Mouse (Mus musculus) urinary bladder, postnatal 14 days (tissue): ENCODE results near the gene Tmem217.

Source experiments
- DNase-seq: peaks from one replicate; pipeline ENCODE4 v3.0.0; 2021; ENCODE audit warnings: low spot score

The Tmem217 gene

GRCm38 (mm10) chr17:29552162-29552732 lies at the start of gene Tmem217:
Gene Tmem217 (minus strand): TSS chr17:29552385.
- no peak for DNase-seq

GRCm38 (mm10) chr17:29601391-29601790 lies 49.2 kb upstream of the Tmem217 start:
- DNase-seq: no peak

DNA sequence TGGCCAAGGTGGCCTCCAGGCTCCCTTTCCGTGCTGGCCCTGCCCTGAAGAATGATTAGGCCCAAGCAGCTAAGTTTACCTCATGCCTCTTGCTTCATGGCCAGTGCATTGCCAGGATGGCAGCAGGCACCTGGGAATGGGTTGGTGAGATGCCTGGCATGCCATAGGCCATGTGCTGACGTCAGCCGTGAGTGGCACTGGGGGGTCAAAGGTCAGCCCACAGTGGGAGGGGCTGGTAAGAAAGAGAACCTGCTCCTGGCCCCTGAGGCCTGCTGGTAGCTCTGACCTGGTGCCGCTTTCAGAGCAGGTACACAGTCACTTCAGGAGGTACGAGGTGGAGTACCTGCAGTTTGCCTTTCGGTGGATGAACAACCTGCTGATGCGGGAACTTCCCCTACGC lies 47.4 kb upstream of the Tmem217 start:
- no peak for DNase-seq

DNA sequence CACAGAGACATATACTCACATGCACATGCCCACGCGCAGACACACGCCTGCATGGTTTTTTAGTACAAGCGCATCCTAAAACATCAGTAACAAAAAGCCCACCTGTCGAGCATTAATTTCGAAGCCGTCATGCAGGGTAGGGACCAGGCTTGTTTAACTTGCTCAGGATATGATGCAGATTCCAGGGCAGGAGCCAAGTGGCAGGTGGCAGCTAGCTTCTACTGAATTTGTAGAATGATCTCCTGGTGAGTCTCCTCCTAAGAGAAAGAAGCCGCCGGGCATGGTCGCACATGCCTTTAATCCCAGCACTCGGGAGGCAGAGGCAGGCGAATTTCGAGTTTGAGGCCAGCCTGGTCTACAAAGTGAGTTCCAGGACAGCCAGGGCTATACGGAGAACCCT lies 46.9 kb upstream of the Tmem217 start:
- DNase-seq: no peak

DNA sequence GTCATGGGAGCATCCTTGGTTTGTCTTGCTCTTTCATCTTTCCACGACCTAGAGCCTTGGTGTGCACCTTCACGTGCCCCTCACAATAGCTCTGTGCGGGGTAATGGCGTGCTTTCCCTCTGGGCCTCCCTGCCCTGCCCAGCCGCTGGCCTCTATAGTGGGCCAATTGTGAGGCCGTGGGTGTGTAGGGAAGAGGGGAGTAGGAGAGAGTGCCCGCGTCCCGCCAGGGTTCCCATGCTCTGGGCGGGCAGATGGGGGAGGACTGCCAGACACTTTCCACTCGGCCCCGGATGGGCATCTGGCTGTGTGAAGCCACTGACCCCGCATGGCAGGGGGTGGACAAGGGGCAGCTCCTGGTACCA lies 44.6 kb upstream of the Tmem217 start:
- no peak for DNase-seq

DNA sequence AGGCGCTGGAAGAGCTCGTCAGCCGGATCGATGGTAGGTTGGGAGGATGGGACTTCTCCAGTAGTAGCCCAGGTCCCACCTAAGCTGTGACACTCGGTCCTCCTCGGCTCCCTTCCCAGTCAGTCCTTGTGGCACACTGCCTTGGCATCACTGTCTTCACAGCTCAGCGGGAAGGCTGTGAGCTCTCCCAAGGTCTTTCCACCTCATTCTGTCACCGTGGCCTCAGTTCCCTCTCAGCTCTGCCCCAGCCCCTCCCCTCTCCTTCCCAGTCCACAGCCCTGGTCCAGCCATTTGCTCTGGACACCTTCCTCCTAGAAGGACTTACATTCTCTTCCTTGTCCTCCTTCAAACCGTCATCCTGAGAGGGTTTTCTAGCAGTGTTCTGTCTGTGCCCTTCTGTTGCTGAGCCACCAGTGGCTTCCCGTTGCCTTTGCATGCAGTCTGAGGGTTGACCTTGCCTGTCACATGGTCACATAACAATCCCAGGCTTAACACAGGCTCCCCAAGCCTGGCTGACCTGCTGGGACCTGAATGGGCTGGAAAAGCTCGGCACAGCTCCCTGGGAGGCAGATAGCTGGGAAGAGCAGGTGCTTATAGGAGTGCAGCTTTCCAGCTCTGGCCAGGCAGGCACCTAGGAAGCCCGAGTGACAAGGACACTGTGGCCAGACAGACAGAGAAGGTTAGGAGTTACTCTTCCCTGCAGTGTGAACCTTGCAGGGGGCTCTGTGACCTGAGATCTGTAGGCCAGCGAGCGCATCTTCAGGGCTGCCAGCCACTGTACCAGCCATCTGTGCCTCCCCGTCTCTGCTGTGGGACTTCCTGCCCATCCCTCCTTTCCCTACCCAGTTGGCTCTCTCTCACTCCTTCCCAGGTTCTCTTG lies 43.9 kb upstream of the Tmem217 start:
- no peak for DNase-seq

GRCm38 (mm10) chr17:29589221-29589898 lies 37.2 kb upstream of the Tmem217 start:
- DNase-seq: no peak

DNA sequence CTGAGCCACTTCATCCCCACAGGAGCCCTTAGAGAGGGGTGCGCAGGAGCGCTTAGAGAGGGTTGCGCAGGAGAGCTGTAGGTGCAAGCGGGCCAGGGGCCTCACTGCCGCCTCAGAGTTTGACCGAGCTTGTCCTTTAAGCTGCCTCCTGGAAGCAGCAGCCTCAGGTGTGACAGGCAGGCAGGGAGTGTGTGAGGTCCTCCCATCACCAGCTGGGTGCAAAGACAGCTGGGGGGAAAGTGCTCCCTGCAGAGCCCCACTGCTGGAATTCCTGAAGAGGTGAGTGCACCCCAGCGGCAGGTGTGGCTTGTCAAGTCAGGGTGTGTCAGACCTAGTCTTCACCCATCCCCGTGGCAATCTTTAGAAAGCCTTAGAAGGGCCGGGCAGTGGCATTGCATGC lies 34.7 kb upstream of the Tmem217 start:
- DNase-seq: no peak

GRCm38 (mm10) chr17:29585446-29585845 lies 33.3 kb upstream of the Tmem217 start:
- DNase-seq: no peak

GRCm38 (mm10) chr17:29584737-29585136 lies 32.6 kb upstream of the Tmem217 start:
- no peak for DNase-seq

DNA sequence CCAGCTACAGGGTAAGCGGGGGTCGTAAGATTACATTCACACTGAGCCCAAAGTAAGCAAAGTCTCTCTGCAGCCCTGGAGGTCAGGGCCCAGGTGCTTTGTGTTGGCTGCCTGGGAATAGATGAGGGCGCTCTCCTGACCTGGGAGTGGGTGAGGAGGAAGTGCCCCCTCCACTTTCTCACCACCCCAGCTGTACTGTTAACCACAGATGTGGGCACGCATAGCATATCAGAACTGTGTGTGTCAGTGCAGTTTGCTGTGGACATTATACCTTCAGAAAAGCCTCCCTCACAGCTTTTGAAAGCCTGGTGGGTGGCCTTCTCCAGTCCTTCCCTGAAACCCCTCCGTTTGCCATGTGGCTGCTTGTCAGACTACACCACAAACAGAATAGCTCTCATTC lies 32.1 kb upstream of the Tmem217 start:
- DNase-seq: no peak

DNA sequence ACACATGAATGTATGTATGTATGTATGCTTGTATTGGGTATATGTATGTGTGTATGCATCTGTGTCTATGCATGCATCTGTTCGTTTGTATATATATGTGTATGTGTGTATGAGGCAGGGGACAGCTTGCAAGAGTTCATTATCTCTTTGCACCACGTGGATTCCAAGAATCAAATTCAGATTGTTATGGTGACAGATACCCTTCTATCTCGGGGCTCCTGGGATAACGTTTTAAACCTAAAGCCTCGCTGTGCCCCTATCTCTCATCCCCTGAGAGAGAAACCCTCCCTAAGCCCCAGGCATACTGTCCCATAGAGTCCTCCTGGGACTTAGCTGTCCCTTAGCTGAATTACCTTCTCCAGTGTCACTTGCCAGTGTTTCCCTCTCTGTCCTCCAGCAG lies 31.4 kb upstream of the Tmem217 start:
- DNase-seq: no peak

- DNase-seq: no peak
Observed at GRCm38 (mm10) chr17:29579579-29580126, 27.5 kb upstream of the Tmem217 start.

DNA sequence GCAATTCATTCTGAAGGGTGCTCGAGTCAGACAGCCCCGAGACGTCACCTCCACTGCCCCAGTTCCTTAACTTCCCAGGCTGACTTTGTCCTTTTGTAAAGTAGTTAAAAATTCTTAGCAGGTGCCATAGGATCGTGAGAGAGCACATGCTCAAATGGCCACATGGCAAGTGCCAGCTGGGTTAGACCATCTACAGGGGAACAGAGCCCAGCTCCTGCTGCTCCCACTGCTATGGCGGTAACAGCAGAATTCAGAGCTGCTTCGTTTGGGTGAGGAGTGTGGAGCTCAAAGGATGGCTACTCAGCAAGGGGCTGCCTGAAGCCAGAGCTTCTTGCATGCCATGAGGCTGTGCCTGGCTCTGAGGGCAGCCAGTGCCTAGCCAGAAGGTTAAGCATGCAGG lies 17.6 kb upstream of the Tmem217 start:
- DNase-seq: no peak

- no peak for DNase-seq
Observed at GRCm38 (mm10) chr17:29568435-29568834, 16.2 kb upstream of the Tmem217 start.

GRCm38 (mm10) chr17:29565521-29565920 lies 13.3 kb upstream of the Tmem217 start:
- DNase-seq: no peak

DNA sequence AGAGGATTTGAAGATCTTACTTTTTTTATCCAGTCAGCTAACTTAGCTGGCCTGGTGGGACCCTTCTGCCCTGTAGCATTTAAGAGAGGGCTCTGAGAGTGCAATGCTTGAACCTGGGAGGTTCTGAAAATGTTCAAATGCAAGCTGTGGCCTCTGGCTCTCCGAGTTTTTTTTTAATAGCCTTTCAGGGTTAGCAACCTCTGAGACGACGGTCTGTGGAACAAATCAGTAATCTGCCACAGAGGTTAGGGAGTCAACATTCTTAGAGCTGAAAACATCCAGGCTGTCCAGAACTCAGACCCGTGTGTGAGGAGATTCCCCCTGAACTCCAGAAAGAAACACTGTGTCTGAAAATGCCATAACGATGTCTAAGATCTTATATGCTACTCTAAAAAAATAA lies 6.3 kb upstream of the Tmem217 start:
- DNase-seq: no peak

GRCm38 (mm10) chr17:29556893-29557292 lies 4.7 kb upstream of the Tmem217 start:
- peak; percentile 71 for DNase-seq

GRCm38 (mm10) chr17:29556456-29556855 lies 4.3 kb upstream of the Tmem217 start:
- no peak for DNase-seq

DNA sequence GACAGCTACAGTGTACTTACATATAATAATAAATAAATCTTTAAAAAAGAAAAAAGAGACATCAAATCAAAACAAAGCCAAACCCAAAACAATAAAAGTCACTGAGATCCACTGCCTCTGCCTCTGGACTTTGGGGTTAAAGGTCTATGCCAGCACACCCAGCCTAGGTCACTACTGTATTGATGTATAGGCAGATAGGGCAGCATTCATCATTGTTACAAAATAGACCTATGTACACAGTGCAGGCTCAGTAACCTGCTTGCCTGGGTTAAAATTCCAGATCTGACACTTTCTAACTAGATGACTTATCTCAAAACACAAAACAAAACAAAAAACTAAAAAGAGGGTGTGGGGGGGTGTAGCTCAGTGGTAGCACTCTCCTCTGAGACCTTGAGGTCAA lies 2.0 kb upstream of the Tmem217 start:
- DNase-seq: no peak

DNA sequence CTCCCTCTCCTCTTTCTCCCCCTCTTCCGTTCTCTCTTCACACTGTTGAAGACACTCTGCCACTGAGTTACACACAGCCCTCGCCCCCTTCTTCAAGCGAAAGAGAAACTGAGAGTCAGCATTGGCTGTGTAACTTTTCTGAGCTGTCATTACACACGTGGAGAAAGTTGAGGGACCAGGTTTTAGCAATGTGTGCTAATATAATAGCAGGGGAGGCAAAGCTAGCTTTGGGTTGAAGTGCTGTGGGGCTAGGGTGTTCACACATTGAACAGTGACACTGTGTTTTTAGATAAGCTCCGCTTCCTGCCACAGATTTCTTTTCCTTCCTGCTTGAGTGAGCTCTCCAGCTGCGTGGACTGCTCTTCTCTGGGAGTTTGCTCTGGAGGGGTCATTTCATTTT lies 1.2 kb downstream of the Tmem217 start:
- no peak for DNase-seq

DNA sequence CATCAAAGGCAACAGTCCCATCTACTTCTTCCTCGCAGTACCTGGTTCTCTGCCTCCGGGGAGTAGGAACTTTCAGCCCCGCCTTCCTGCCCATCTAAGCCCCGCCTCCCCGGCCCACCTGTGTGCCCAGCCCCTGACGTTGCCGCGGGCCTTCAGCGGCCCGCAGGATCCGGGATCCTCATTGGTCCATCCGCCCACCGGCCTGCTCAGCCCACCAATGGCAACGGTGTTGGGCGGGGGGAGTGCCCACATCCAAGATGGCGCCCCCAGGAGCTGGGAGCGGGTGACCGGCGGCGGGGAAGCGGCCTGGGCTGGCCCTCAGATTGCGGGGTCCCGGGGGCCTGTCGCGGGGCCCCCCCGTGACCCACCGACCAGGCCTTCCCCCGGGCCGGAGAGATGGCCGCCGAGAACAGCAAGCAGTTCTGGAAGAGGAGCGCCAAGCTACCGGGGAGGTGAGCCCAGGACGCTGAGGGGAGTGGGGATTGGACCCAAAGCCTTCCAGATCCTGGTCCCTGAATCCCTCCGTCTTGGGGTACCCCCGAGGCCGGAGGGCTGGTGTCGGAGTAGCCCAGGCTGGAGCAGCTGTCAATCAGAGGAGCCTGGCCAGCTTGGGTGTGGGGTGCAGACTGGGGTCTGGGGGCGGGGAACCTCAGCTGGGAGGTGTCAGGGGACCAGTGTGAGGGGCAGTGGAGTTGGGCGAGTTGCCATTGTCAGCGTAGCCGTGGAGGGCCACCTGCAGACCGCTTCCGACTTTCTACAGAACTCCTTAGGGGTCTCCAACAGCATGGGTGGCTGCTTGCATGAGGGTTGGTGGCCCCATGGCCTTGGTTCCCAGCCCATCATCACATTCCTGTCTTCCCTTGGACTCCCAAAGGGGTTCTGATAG lies 2.4 kb downstream of the Tmem217 start, which contains the start of the genes Gm17657 and Tbc1d22b:
TSS of gene Gm17657 (minus strand) at position 96 of the 886 bp plus-strand sequence.
TSS of gene Tbc1d22b (plus strand) at position 243 of the 886 bp plus-strand sequence.
- DNase-seq: peak; percentile 97
